Mouse (Mus musculus) heart, postnatal 0 days (tissue): ENCODE measurements at regions not wholly inside any gene's neighbourhood (a gene's known extent, or its start where the extent isn't known, plus 50 kb on each side); places are given as distances from the start of the nearest gene placed in this dataset.

ENCODE experiments used
- CTCF ChIP-seq: IDR thresholded peaks from 2 replicates; pipeline ENCODE4 v1.5.1; 2016; ENCODE audit warnings: antibody characterized with exemption, control low read depth, low read depth
- EP300 ChIP-seq: IDR thresholded peaks from 2 replicates; pipeline ENCODE4 v1.6.1; 2016; ENCODE audit warnings: antibody characterized with exemption, low read depth

DNA sequence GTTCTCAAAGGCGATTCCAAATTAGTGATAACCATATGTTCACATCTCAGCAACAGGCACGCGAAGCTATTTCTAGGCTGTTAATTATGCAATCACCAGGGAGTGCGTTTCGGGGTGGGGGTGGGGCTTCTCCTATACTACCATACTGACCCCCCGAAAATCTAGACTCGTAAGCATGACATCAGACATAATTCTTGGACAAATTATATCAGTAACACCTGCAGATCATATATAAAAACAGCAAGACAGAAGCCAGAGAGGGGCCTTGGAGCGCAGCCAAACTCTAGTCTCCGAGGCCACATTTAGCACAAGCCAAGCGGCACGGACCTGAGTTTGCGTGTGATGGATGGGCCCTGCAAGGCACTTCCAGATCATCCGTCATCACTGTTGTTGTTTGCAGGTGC is 359.2 kb upstream of the Cd180 start:
- TF ChIP-seq EP300, result no peak
- no peak for TF ChIP-seq CTCF
